Mouse (Mus musculus): Measurements from ENCODE around the gene Lima1. TPM values are rescaled to one million over a fixed set of nuclear protein-coding genes. Genes with fewer than 3 reads are reported as not detected.

The Lima1 gene
- polyA plus RNA-seq, 1 experiment from 2014 or later, result 13.5 TPM

GRCm38 (mm10) chr15:99767467-99767866 lies 107.8 kb downstream of the Lima1 start:
- H3K9ac ChIP-seq, result no peak overlapping the region
- no peaks in the 10 kb centered on the region for H3K9me3 ChIP-seq
- peaks cover 16% of the 10 kb centered on the region for H3K4me1 ChIP-seq (replicated peaks)
- no peak overlapping the region for H3K4me2 ChIP-seq
- no peak overlapping the region for H3K4me3 ChIP-seq
- no peaks in the 10 kb centered on the region for H3K27me3 ChIP-seq
- 79% methylated on average over 4 of the region's 4 CpGs for WGBS
- peaks cover 5% of the 10 kb centered on the region for H3K36me3 ChIP-seq
- no peak overlapping the region for H3K27ac ChIP-seq (replicated peaks)
- no peak for ATAC-seq (ENCODE audit: low FRiP score, low read depth)

DNA sequence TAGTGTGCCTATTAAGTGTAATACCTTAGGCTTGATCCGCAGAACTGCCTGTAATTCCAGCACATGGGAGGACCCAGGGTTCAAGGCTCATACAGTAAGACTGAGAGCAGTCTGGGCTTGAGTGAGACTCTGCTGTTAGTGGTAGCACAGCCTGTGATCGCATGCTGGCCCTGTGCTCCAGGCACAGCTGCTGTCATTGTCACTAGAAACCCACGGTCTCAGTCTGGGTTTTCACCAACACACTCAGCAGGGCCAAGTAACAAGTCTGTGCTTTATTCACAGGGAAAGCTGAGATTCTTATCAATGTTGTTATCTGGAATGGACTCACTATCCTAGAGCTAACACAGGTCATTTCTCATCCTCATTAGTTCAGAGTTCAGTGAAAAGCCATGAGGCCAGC lies 121.1 kb downstream of the Lima1 start:
- ATAC-seq (ENCODE audit: low FRiP score, low read depth), result no peak
- no peak overlapping the region for H3K4me3 ChIP-seq
- WGBS, result 75% methylated on average over 3 of the region's 3 CpGs

GRCm38 (mm10) chr15:99740229-99740628 lies 135.0 kb downstream of the Lima1 start:
- H3K9me3 ChIP-seq, result no peaks in the 10 kb centered on the region
- no peak for ATAC-seq (ENCODE audit: low FRiP score, low read depth)
- 93% methylated on average over 4 of the region's 4 CpGs for WGBS
- no peak overlapping the region for H3K9ac ChIP-seq
- no peak overlapping the region for H3K4me2 ChIP-seq
- no peaks in the 10 kb centered on the region for H3K4me1 ChIP-seq (replicated peaks)
- H3K27me3 ChIP-seq, result no peaks in the 10 kb centered on the region
- no peak overlapping the region for H3K4me3 ChIP-seq
- peaks cover 69% of the 10 kb centered on the region for H3K36me3 ChIP-seq
- no peak overlapping the region for H3K27ac ChIP-seq (replicated peaks)

More for the DNA sequence above, 121.1 kb downstream of the Lima1 start:
- Histone ChIP-seq H3K36me3 (0 out of 2 replicates have a peak, but pooled peaks cover 2% of the 10 kb centered on the region), H3K9ac (no peak overlapping the region), H3K4me1 (replicated peaks) (0 out of 2 replicates have a peak, but pooled peaks cover 6% of the 10 kb centered on the region), H3K9me3 (no peaks in the 10 kb centered on the region), H3K27ac (replicated peaks) (no peak overlapping the region), H3K4me2 (no peak overlapping the region), H3K27me3 (no peaks in the 10 kb centered on the region)

DNA sequence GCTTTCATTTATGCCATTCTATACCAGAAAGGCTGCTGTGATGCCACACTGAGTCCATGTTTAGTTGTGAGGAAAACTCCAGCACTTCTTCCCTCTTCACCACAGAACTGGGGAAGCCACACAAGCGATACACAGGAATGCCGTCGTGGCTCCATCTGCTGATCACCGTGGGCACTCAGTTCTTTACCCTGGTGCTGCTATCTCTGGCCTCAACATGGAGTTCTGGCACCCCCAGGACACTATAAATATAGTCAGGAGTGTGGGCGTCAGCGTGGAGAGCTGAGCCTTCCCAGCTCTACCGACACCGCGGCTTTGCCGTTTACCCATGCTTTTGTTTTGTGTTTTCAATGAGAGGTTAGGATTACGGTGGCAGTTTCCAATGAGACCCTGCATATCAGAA lies 138.6 kb downstream of the Lima1 start:
- peaks cover 67% of the 10 kb centered on the region for H3K36me3 ChIP-seq
- WGBS, result 94% methylated on average over 11 of the region's 11 CpGs
- no peaks in the 10 kb centered on the region for H3K9me3 ChIP-seq
- H3K27me3 ChIP-seq, result no peaks in the 10 kb centered on the region
- H3K4me2 ChIP-seq, result no peak overlapping the region
- no peak for ATAC-seq (ENCODE audit: low FRiP score, low read depth)
- H3K4me3 ChIP-seq, result no peak overlapping the region
- no peak overlapping the region for H3K27ac ChIP-seq (replicated peaks)
- no peak overlapping the region for H3K9ac ChIP-seq
- H3K4me1 ChIP-seq (replicated peaks), result no peaks in the 10 kb centered on the region

GRCm38 (mm10) chr15:99735631-99736030 lies 139.6 kb downstream of the Lima1 start:
- no peak overlapping the region for H3K9ac ChIP-seq
- WGBS, result 98% methylated on average over 2 of the region's 2 CpGs
- H3K4me2 ChIP-seq, result no peak overlapping the region
- no peaks in the 10 kb centered on the region for H3K27me3 ChIP-seq
- no peak overlapping the region for H3K4me3 ChIP-seq
- H3K9me3 ChIP-seq, result no peaks in the 10 kb centered on the region
- H3K36me3 ChIP-seq, result peaks cover 67% of the 10 kb centered on the region
- H3K27ac ChIP-seq (replicated peaks), result no peak overlapping the region
- no peak for ATAC-seq (ENCODE audit: low FRiP score, low read depth)
- no peaks in the 10 kb centered on the region for H3K4me1 ChIP-seq (replicated peaks)

- no peak overlapping the region for H3K27ac ChIP-seq (replicated peaks)
- H3K9me3 ChIP-seq, result no peaks in the 10 kb centered on the region
- H3K4me1 ChIP-seq (replicated peaks), result no peaks in the 10 kb centered on the region
- no peak overlapping the region for H3K4me2 ChIP-seq
- no peak overlapping the region for H3K4me3 ChIP-seq
- ATAC-seq (ENCODE audit: low FRiP score, low read depth), result no peak
- no peak overlapping the region for H3K9ac ChIP-seq
- no peaks in the 10 kb centered on the region for H3K27me3 ChIP-seq
- H3K36me3 ChIP-seq, result peaks cover 56% of the 10 kb centered on the region
- WGBS, result 96% methylated on average over 5 of the region's 5 CpGs
Measured at GRCm38 (mm10) chr15:99733186-99733585, 142.1 kb downstream of the Lima1 start.

DNA sequence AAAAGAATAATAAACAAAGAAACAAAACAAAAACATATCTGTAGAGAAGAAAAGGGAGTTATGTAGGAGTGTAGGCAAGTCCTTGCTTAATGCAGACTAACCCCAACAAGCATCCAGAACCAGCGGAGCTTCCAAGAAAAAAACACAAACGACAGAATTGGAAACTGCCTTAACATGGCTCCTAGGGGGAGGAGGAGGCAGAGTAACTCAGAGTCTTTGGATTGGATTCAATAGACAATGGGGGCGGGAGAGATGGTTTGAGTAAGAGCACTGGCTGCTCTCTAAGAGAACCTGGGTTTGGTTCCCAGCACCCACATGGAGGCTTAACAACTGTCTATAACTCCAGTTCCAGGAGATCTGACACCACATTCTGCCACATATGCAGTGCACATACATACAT lies 143.6 kb downstream of the Lima1 start:
- Histone ChIP-seq H3K27ac (replicated peaks) (no peak overlapping the region), H3K27me3 (no peaks in the 10 kb centered on the region), H3K36me3 (peaks cover 50% of the 10 kb centered on the region), H3K9ac (no peak overlapping the region), H3K4me3 (no peak overlapping the region), H3K4me2 (no peak overlapping the region), H3K9me3 (no peaks in the 10 kb centered on the region), H3K4me1 (replicated peaks) (peaks cover 1% of the 10 kb centered on the region)
- no peak for ATAC-seq (ENCODE audit: low FRiP score, low read depth)
- WGBS, result 97% methylated on average over 3 of the region's 3 CpGs

DNA sequence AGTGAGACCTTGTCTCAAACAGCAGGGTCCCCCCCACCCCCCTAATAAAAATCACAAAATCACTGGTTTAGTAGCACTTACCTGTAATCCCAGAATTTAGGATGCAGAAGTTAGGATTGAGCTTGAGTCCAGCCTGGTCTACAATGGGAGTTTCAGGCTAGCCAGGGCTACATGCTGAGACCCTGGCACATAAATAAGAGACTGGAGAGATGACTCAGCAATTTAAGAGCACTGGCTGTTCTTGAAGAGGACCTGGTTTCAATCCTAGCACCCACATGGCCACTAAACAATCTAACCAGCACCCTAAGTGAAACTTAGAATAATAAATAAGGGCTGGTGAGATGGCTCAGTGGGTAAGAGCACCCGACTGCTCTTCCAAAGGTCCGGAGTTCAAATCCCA lies 144.1 kb downstream of the Lima1 start:
- H3K27ac ChIP-seq (replicated peaks), result no peak overlapping the region
- no peaks in the 10 kb centered on the region for H3K9me3 ChIP-seq

DNA sequence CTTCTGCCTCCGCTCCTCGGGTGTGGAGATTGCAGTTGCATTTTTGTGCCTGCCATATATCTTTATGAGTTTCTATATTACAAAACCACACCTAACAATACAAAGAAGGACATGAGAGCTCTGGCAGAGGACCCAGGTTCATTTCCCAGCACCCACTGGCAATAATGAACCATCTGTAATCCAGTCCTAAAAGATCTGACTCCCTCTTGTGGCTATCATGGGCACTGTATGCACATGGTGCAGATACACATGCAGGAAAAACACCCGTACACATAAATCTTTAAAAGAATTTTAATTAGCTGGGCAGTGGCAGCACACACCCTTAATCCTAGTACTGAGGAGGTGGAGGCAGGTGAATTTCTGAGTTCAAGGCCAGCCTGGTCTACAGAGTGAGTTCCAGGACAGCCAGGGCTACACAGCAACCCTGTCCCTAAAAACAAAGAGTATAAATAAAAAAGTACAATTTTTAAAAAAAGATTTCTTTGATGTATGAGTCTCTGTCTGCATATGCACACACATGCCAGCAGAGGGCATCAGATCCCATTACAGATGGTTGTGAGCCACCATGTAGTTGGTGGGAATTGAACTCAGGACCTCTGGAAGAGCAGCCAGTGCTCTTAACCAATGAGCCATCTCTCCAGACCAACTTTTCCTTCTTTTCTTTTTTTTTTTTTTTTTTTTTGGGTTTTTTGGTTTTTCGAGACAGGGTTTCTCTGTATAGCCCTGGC lies 146.0 kb downstream of the Lima1 start:
- peaks cover 13% of the 10 kb centered on the region for H3K4me1 ChIP-seq (replicated peaks)
- no peak overlapping the region for H3K4me2 ChIP-seq
- 94% methylated on average over 4 of the region's 4 CpGs for WGBS
- H3K27ac ChIP-seq (replicated peaks), result no peak overlapping the region
- no peaks in the 10 kb centered on the region for H3K9me3 ChIP-seq
- H3K4me3 ChIP-seq, result no peak overlapping the region
- peaks cover 36% of the 10 kb centered on the region for H3K36me3 ChIP-seq
- H3K27me3 ChIP-seq, result no peaks in the 10 kb centered on the region
- no peak overlapping the region for H3K9ac ChIP-seq
- ATAC-seq (ENCODE audit: low FRiP score, low read depth), result no peak

More for the DNA sequence above, 144.1 kb downstream of the Lima1 start:
- no peak for ATAC-seq (ENCODE audit: low FRiP score, low read depth)
- Histone ChIP-seq H3K4me3 (no peak overlapping the region), H3K27me3 (no peaks in the 10 kb centered on the region), H3K4me2 (no peak overlapping the region), H3K9ac (no peak overlapping the region), H3K36me3 (peaks cover 46% of the 10 kb centered on the region), H3K4me1 (replicated peaks) (peaks cover 6% of the 10 kb centered on the region)
- 100% methylated on average over 2 of the region's 2 CpGs for whole genome bisulfite sequencing

Other genes with a start within 250 kb of the Lima1 start
- 63.3 and 67.1 TPM in 2 replicates for gene Racgap1, start 223.8 kb downstream of the Lima1 start, polyA plus RNA-seq (2015; fragmentation: Nextera tagmentation; extraction: Ambion mirVana)
- 58.1 and 63.6 TPM in 2 replicates for gene Asic1, start 205.1 kb downstream of the Lima1 start, polyA plus RNA-seq (2015; fragmentation: Nextera tagmentation; extraction: Ambion mirVana)
- 89.1 and 96.4 TPM in 2 replicates for gene Smarcd1, start 173.3 kb downstream of the Lima1 start, polyA plus RNA-seq (2015; fragmentation: Nextera tagmentation; extraction: Ambion mirVana)
- gene Gm17349, start 170.0 kb downstream of the Lima1 start, polyA plus RNA-seq (2015; fragmentation: Nextera tagmentation; extraction: Ambion mirVana), result not detected in 2 replicates
- 3.6 and 4.7 TPM in 2 replicates for gene Gpd1, start 157.9 kb downstream of the Lima1 start, polyA plus RNA-seq (2015; fragmentation: Nextera tagmentation; extraction: Ambion mirVana)
- gene Cox14, start 149.8 kb downstream of the Lima1 start, polyA plus RNA-seq (2015; fragmentation: Nextera tagmentation; extraction: Ambion mirVana), result 171 and 178 TPM in 2 replicates
- gene Cers5, start 102.6 kb downstream of the Lima1 start, polyA plus RNA-seq (2015; fragmentation: Nextera tagmentation; extraction: Ambion mirVana), result 85.8 and 89.9 TPM in 2 replicates
- not detected in 2 replicates for gene Fam186a, start 91.6 kb upstream of the Lima1 start, polyA plus RNA-seq (2015; fragmentation: Nextera tagmentation; extraction: Ambion mirVana)
- 19.4 and 22.1 TPM in 2 replicates for gene Larp4, start 94.6 kb upstream of the Lima1 start, polyA plus RNA-seq (2015; fragmentation: Nextera tagmentation; extraction: Ambion mirVana)
- 16.7 and 17.5 TPM in 2 replicates for gene Dip2b, start 163.2 kb upstream of the Lima1 start, polyA plus RNA-seq (2015; fragmentation: Nextera tagmentation; extraction: Ambion mirVana)